Mouse (Mus musculus): ENCODE data around the gene Abhd6. TPM values are rescaled to one million over a fixed set of nuclear protein-coding genes. Genes with fewer than 3 reads are reported as not detected.

Gene Abhd6
- polyA plus RNA-seq, 1 experiment from 2014 or later = 16.1 TPM

- Histone ChIP-seq H3K27ac (ENCODE audit: low read depth, low read length) (no peak overlapping the region), H3K9ac (ENCODE audit: low read depth, low read length) (no peak overlapping the region), H3K9me3 (ENCODE audit: control insufficient read depth, low read length) (no peaks in the 10 kb centered on the region), H3K4me3 (ENCODE audit: low read depth, low read length) (no peak overlapping the region), H3K4me2 (replicated peaks; ENCODE audit: low read depth, low read length) (no peak overlapping the region), H3K4me1 (replicated peaks; ENCODE audit: control insufficient read depth, insufficient read depth, low read length) (no peaks in the 10 kb centered on the region), H3K36me3 (ENCODE audit: control insufficient read depth, insufficient read depth, low read length) (no peaks in the 10 kb centered on the region), H3K27me3 (ENCODE audit: control insufficient read depth, insufficient read depth, low read length) (no peaks in the 10 kb centered on the region)
- DNase-seq (ENCODE audit: low spot score) (no peak), ATAC-seq (ENCODE audit: low FRiP score) (no peak)
- 79% methylated on average over 3 of the region's 3 CpGs for WGBS
These were observed 12.7 kb upstream of the Abhd6 start for GRCm38 (mm10) chr14:7989961-7990360.

GRCm38 (mm10) chr14:7991108-7991776 lies 11.5 kb upstream of the Abhd6 start:
- H3K9me3 ChIP-seq (ENCODE audit: control insufficient read depth, low read length) = no peaks in the 10 kb centered on the region
- H3K4me2 ChIP-seq (replicated peaks; ENCODE audit: low read depth, low read length) = no peak overlapping the region
- H3K27ac ChIP-seq (ENCODE audit: low read depth, low read length) = no peak overlapping the region
- DNase-seq (ENCODE audit: low spot score) (no peak), ATAC-seq (ENCODE audit: low FRiP score) (no peak)
- H3K9ac ChIP-seq (ENCODE audit: low read depth, low read length) = no peak overlapping the region
- H3K27me3 ChIP-seq (ENCODE audit: control insufficient read depth, insufficient read depth, low read length) = no peaks in the 10 kb centered on the region
- H3K36me3 ChIP-seq (ENCODE audit: control insufficient read depth, insufficient read depth, low read length) = no peaks in the 10 kb centered on the region
- 81% methylated on average over 5 of the region's 5 CpGs for WGBS
- H3K4me3 ChIP-seq (ENCODE audit: low read depth, low read length) = no peak overlapping the region
- H3K4me1 ChIP-seq (replicated peaks; ENCODE audit: control insufficient read depth, insufficient read depth, low read length) = no peaks in the 10 kb centered on the region

GRCm38 (mm10) chr14:7992158-7992557 lies 10.5 kb upstream of the Abhd6 start:
- no peak overlapping the region for H3K9ac ChIP-seq (ENCODE audit: low read depth, low read length)
- no peak overlapping the region for H3K27ac ChIP-seq (ENCODE audit: low read depth, low read length)
- DNase-seq (ENCODE audit: low spot score) = no peak
- no peaks in the 10 kb centered on the region for H3K36me3 ChIP-seq (ENCODE audit: control insufficient read depth, insufficient read depth, low read length)
- H3K9me3 ChIP-seq (ENCODE audit: control insufficient read depth, low read length) = no peaks in the 10 kb centered on the region
- no peaks in the 10 kb centered on the region for H3K27me3 ChIP-seq (ENCODE audit: control insufficient read depth, insufficient read depth, low read length)
- no peak overlapping the region for H3K4me2 ChIP-seq (replicated peaks; ENCODE audit: low read depth, low read length)
- no peak for ATAC-seq (ENCODE audit: low FRiP score)
- WGBS = 69% methylated on average over 6 of the region's 6 CpGs
- H3K4me3 ChIP-seq (ENCODE audit: low read depth, low read length) = no peak overlapping the region
- no peaks in the 10 kb centered on the region for H3K4me1 ChIP-seq (replicated peaks; ENCODE audit: control insufficient read depth, insufficient read depth, low read length)

GRCm38 (mm10) chr14:7994271-7994767 lies 8.4 kb upstream of the Abhd6 start, which contains the start of gene Dnase1l3:
Dnase1l3 (minus strand) TSS chr14:7994573.
- WGBS = 80% methylated on average over 8 of the region's 8 CpGs
- Histone ChIP-seq H3K4me3 (ENCODE audit: low read depth, low read length) (no peak within 1 kb of the TSS), H3K27ac (ENCODE audit: low read depth, low read length) (no peak within 1 kb of the TSS), H3K27me3 (ENCODE audit: control insufficient read depth, insufficient read depth, low read length) (no peaks in the 10 kb centered on the region), H3K4me1 (replicated peaks; ENCODE audit: control insufficient read depth, insufficient read depth, low read length) (no peaks in the 10 kb centered on the region), H3K9ac (ENCODE audit: low read depth, low read length) (no peak within 1 kb of the TSS), H3K36me3 (ENCODE audit: control insufficient read depth, insufficient read depth, low read length) (no peaks in the 10 kb centered on the region), H3K4me2 (replicated peaks; ENCODE audit: low read depth, low read length) (no peak within 1 kb of the TSS), H3K9me3 (ENCODE audit: control insufficient read depth, low read length) (no peaks in the 10 kb centered on the region)
- DNase-seq (ENCODE audit: low spot score) (peak; percentile 26), ATAC-seq (ENCODE audit: low FRiP score) (peak; percentile 22; the same call in 1 of the 2 replicates)

GRCm38 (mm10) chr14:7997255-7997696 lies 5.4 kb upstream of the Abhd6 start:
- WGBS = 3% methylated on average over 15 of the region's 15 CpGs
- Histone ChIP-seq H3K4me3 (ENCODE audit: low read depth, low read length) (no peak overlapping the region), H3K36me3 (ENCODE audit: control insufficient read depth, insufficient read depth, low read length) (no peaks in the 10 kb centered on the region), H3K4me2 (replicated peaks; ENCODE audit: low read depth, low read length) (peak overlapping the region; percentile 33), H3K4me1 (replicated peaks; ENCODE audit: control insufficient read depth, insufficient read depth, low read length) (no peaks in the 10 kb centered on the region), H3K9ac (ENCODE audit: low read depth, low read length) (0 out of 2 replicates have a peak overlapping the region, but pooled peaks have one; percentile 31), H3K9me3 (ENCODE audit: control insufficient read depth, low read length) (no peaks in the 10 kb centered on the region), H3K27me3 (ENCODE audit: control insufficient read depth, insufficient read depth, low read length) (peaks cover 16% of the 10 kb centered on the region), H3K27ac (ENCODE audit: low read depth, low read length) (no peak overlapping the region)
- ATAC-seq (ENCODE audit: low FRiP score) (peak; percentile 50; the same call in 1 of the 2 replicates), DNase-seq (ENCODE audit: low spot score) (peak; percentile 90)

GRCm38 (mm10) chr14:7999030-7999429 lies 3.7 kb upstream of the Abhd6 start:
- H3K27me3 ChIP-seq (ENCODE audit: control insufficient read depth, insufficient read depth, low read length) = peaks cover 18% of the 10 kb centered on the region
- no peak for ATAC-seq (ENCODE audit: low FRiP score)
- 80% methylated on average over 3 of the region's 3 CpGs for WGBS

GRCm38 (mm10) chr14:7999435-7999834 lies 3.3 kb upstream of the Abhd6 start:
- Histone ChIP-seq H3K27me3 (ENCODE audit: control insufficient read depth, insufficient read depth, low read length) (peaks cover 18% of the 10 kb centered on the region), H3K27ac (ENCODE audit: low read depth, low read length) (no peak overlapping the region), H3K36me3 (ENCODE audit: control insufficient read depth, insufficient read depth, low read length) (no peaks in the 10 kb centered on the region), H3K9ac (ENCODE audit: low read depth, low read length) (no peak overlapping the region), H3K4me2 (replicated peaks; ENCODE audit: low read depth, low read length) (no peak overlapping the region), H3K9me3 (ENCODE audit: control insufficient read depth, low read length) (no peaks in the 10 kb centered on the region), H3K4me3 (ENCODE audit: low read depth, low read length) (no peak overlapping the region), H3K4me1 (replicated peaks; ENCODE audit: control insufficient read depth, insufficient read depth, low read length) (no peaks in the 10 kb centered on the region)
- DNase-seq (ENCODE audit: low spot score) (no peak), ATAC-seq (ENCODE audit: low FRiP score) (no peak)
- WGBS = 78% methylated on average over 5 of the region's 5 CpGs

More at GRCm38 (mm10) chr14:7999030-7999429, 3.7 kb upstream of the Abhd6 start:
- no peak overlapping the region for H3K27ac ChIP-seq (ENCODE audit: low read depth, low read length)
- no peak overlapping the region for H3K4me2 ChIP-seq (replicated peaks; ENCODE audit: low read depth, low read length)
- H3K4me1 ChIP-seq (replicated peaks; ENCODE audit: control insufficient read depth, insufficient read depth, low read length) = no peaks in the 10 kb centered on the region
- H3K36me3 ChIP-seq (ENCODE audit: control insufficient read depth, insufficient read depth, low read length) = no peaks in the 10 kb centered on the region
- H3K9ac ChIP-seq (ENCODE audit: low read depth, low read length) = no peak overlapping the region
- DNase-seq (ENCODE audit: low spot score) = no peak
- no peak overlapping the region for H3K4me3 ChIP-seq (ENCODE audit: low read depth, low read length)
- no peaks in the 10 kb centered on the region for H3K9me3 ChIP-seq (ENCODE audit: control insufficient read depth, low read length)

- no peak for DNase-seq (ENCODE audit: low spot score)
- no peaks in the 10 kb centered on the region for H3K36me3 ChIP-seq (ENCODE audit: control insufficient read depth, insufficient read depth, low read length)
- H3K9ac ChIP-seq (ENCODE audit: low read depth, low read length) = no peak overlapping the region
- H3K9me3 ChIP-seq (ENCODE audit: control insufficient read depth, low read length) = no peaks in the 10 kb centered on the region
- 83% methylated on average over 5 of the region's 5 CpGs for WGBS
- peaks cover 18% of the 10 kb centered on the region for H3K27me3 ChIP-seq (ENCODE audit: control insufficient read depth, insufficient read depth, low read length)
- no peak overlapping the region for H3K4me3 ChIP-seq (ENCODE audit: low read depth, low read length)
- ATAC-seq (ENCODE audit: low FRiP score) = no peak
- H3K27ac ChIP-seq (ENCODE audit: low read depth, low read length) = no peak overlapping the region
- H3K4me2 ChIP-seq (replicated peaks; ENCODE audit: low read depth, low read length) = no peak overlapping the region
- H3K4me1 ChIP-seq (replicated peaks; ENCODE audit: control insufficient read depth, insufficient read depth, low read length) = no peaks in the 10 kb centered on the region
These were observed 2.5 kb upstream of the Abhd6 start for GRCm38 (mm10) chr14:8000247-8000646.
